Mouse (Mus musculus) midbrain, embryonic 14.5 days (tissue): ENCODE measurements around the gene Vmn1r18. TPM values are rescaled to one million over a fixed set of nuclear protein-coding genes. Genes with fewer than 3 reads are reported as not detected.

Source experiments
- polyA plus RNA-seq: library from polyadenylated mRNA; unstranded; fragments of >200 nt; fragmentation: Nextera tagmentation; extraction: Ambion mirVana; gene quantifications from 2 replicates; pipeline ENCODE4 v1.2.1, GENCODE M21; 2014

Vmn1r18 gene
- polyA plus RNA-seq, 1 experiment from 2014 or later = not detected

Other genes with a start within 250 kb of the Vmn1r18 start
- gene Vmn1r12, start 238.9 kb downstream of the Vmn1r18 start, polyA plus RNA-seq = not detected in 2 replicates
- gene Vmn1r13, start 192.5 kb downstream of the Vmn1r18 start, polyA plus RNA-seq = not detected in 2 replicates
- not detected in 2 replicates for gene Vmn1r14, start 164.1 kb downstream of the Vmn1r18 start, polyA plus RNA-seq
- gene Vmn1r15, start 137.8 kb downstream of the Vmn1r18 start, polyA plus RNA-seq = not detected in 2 replicates
- not detected in 2 replicates for gene Vmn1r16, start 66.3 kb downstream of the Vmn1r18 start, polyA plus RNA-seq
- not detected in 2 replicates for gene Vmn1r17, start 32.1 kb downstream of the Vmn1r18 start, polyA plus RNA-seq
- not detected in 2 replicates for gene Vmn1r19, start 8.0 kb upstream of the Vmn1r18 start, polyA plus RNA-seq
- gene Vmn1r20, start 33.1 kb upstream of the Vmn1r18 start, polyA plus RNA-seq = not detected in 2 replicates
- gene Ppm1k, start 139.7 kb upstream of the Vmn1r18 start, polyA plus RNA-seq = 6.6 and 6.8 TPM in 2 replicates
- gene Herc6, start 185.2 kb upstream of the Vmn1r18 start, polyA plus RNA-seq = 0.89 and 1.5 TPM in 2 replicates